Mouse (Mus musculus): ENCODE measurements around the gene Rbfox2. TPM values are rescaled to one million over a fixed set of nuclear protein-coding genes. Genes with fewer than 3 reads are reported as not detected.

Rbfox2 gene
- polyA plus RNA-seq, 2 experiments, result 7.2 to 9.9 TPM

DNA sequence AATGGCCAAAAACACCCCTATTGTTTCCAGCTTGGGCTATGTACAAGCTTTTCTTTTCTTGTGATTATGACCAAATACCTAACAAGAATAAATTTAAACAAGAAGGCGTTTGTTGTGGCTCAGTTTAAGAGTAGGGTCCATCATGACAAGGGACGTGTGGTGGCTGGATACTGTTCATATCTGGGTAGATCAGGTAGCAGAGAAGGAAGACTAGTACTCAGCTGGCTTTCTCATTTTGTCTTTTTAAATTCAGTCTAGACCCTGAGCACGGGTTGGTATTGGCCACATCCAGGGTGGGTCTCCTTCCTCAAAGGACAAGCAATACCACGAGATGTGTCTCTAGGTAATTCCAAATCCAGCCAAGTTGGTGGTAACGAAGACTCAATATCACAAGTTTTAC lies 57.4 kb downstream of the Rbfox2 start:
- H3K4me2 ChIP-seq (ENCODE audit: low read depth), result no peak overlapping the region
- no peak for TF ChIP-seq CTCF (IDR thresholded peaks at IDR 0.05; ENCODE audit: low read depth)
- TF ChIP-seq EP300 (IDR thresholded peaks at IDR 0.05; ENCODE audit: low read depth), result no peak

GRCm38 (mm10) chr15:77245418-77246365 lies 61.1 kb downstream of the Rbfox2 start:
- TF ChIP-seq EP300 (IDR thresholded peaks at IDR 0.05; ENCODE audit: low read depth), result no peak
- TF ChIP-seq CTCF (IDR thresholded peaks at IDR 0.05; ENCODE audit: low read depth), result no peak
- ATAC-seq (ENCODE audit: insufficient read depth) (no peak), DNase-seq (ENCODE audit: low read depth in 3 of 3, low spot score in 3 of 3) (no peak)

More for the DNA sequence above, 57.4 kb downstream of the Rbfox2 start:
- Histone ChIP-seq H3K4me1 (replicated peaks; ENCODE audit: control insufficient read depth in 2 of 2, insufficient read depth in 2 of 2, low read length in 1 of 2) (peaks cover 0 to 8% of the 10 kb centered on the region in 2 experiments; a peak in 2 of 4 replicates), H3K9me3 (ENCODE audit: control insufficient read depth, low read length) (no peaks in the 10 kb centered on the region), H3K36me3 (replicated peaks; ENCODE audit: control insufficient read depth, insufficient read depth, low read depth) (no peaks in the 10 kb centered on the region), H3K9ac (replicated peaks) (no peak overlapping the region), H3K27me3 (ENCODE audit: control insufficient read depth, insufficient read depth, low read length) (no peaks in the 10 kb centered on the region), H3K4me3 (ENCODE audit: insufficient read depth in 1 of 2, low read depth in 2 of 2, low read length in 2 of 2) (no peak overlapping the region), H3K27ac (no peak overlapping the region)
- DNase-seq (ENCODE audit: low read depth in 3 of 3, low spot score in 3 of 3), result no peak
- 54% methylated on average over 5 of the region's 5 CpGs for WGBS (ENCODE audit: insufficient replicate concordance)
- ATAC-seq (ENCODE audit: insufficient read depth), result no peak

GRCm38 (mm10) chr15:77244634-77245033 lies 62.2 kb downstream of the Rbfox2 start:
- no peak for ATAC-seq (ENCODE audit: insufficient read depth)
- no peak overlapping the region for H3K9ac ChIP-seq (replicated peaks)
- TF ChIP-seq EP300 (IDR thresholded peaks at IDR 0.05; ENCODE audit: low read depth), result no peak
- TF ChIP-seq CTCF (IDR thresholded peaks at IDR 0.05; ENCODE audit: low read depth), result no peak
- peaks cover 0 to 13% of the 10 kb centered on the region in 2 experiments; a peak in 2 of 4 replicates for H3K4me1 ChIP-seq (replicated peaks; ENCODE audit: control insufficient read depth in 2 of 2, insufficient read depth in 2 of 2, low read length in 1 of 2)
- 44% methylated on average over 5 of the region's 5 CpGs for WGBS (ENCODE audit: insufficient replicate concordance)
- H3K27me3 ChIP-seq (ENCODE audit: control insufficient read depth, insufficient read depth, low read length), result no peaks in the 10 kb centered on the region
- no peaks in the 10 kb centered on the region for H3K36me3 ChIP-seq (replicated peaks; ENCODE audit: control insufficient read depth, insufficient read depth, low read depth)
- no peak overlapping the region for H3K27ac ChIP-seq
- no peak for DNase-seq (ENCODE audit: low read depth in 3 of 3, low spot score in 3 of 3)
- no peak overlapping the region for H3K4me2 ChIP-seq (ENCODE audit: low read depth)
- no peaks in the 10 kb centered on the region for H3K9me3 ChIP-seq (ENCODE audit: control insufficient read depth, low read length)
- H3K4me3 ChIP-seq (ENCODE audit: insufficient read depth in 1 of 2, low read depth in 2 of 2, low read length in 2 of 2), result no peak overlapping the region

More at GRCm38 (mm10) chr15:77245418-77246365, 61.1 kb downstream of the Rbfox2 start:
- Histone ChIP-seq H3K4me2 (ENCODE audit: low read depth) (no peak overlapping the region), H3K36me3 (replicated peaks; ENCODE audit: control insufficient read depth, insufficient read depth, low read depth) (no peaks in the 10 kb centered on the region), H3K9ac (replicated peaks) (no peak overlapping the region), H3K9me3 (ENCODE audit: control insufficient read depth, low read length) (no peaks in the 10 kb centered on the region), H3K4me1 (replicated peaks; ENCODE audit: control insufficient read depth in 2 of 2, insufficient read depth in 2 of 2, low read length in 1 of 2) (peaks cover 0 to 10% of the 10 kb centered on the region in 2 experiments; a peak in 2 of 4 replicates), H3K27ac (no peak overlapping the region), H3K4me3 (ENCODE audit: insufficient read depth in 1 of 2, low read depth in 2 of 2, low read length in 2 of 2) (no peak overlapping the region), H3K27me3 (ENCODE audit: control insufficient read depth, insufficient read depth, low read length) (no peaks in the 10 kb centered on the region)
- 19% methylated on average over 11 of the region's 11 CpGs for WGBS (ENCODE audit: insufficient replicate concordance)

DNA sequence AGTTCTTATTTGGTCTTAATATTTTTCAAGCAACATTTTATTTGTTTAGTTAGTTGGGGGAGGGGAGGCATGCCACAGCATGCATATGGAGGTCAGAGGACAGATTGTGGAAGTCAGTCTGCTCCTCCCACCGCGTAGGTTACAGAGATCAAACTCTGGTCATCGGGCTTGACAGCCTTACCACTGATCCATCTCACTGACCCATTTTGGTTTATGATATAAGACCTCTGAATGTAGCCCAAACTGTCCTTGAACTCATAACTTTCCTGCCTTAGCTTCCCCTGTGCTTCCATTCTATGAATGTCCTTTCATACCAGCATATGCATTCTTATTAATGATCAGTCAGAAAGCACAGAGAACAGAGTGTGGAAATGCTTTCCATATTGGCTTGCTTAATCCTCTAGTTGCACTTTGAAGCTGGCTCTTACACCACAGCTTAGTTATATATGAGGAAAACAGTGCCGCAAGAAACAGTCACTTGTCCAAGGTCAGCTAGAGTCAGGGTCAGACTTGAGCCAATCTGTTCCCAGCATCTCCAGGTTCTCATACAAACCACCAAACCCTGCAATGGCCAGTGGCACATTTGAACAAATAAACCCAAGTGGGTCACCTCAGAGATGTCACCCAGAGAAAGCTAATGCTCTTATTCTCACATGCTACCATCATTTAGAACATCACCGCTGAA lies 62.8 kb downstream of the Rbfox2 start:
- Histone ChIP-seq H3K9ac (replicated peaks) (no peak overlapping the region), H3K27ac (no peak overlapping the region), H3K4me2 (ENCODE audit: low read depth) (no peak overlapping the region), H3K27me3 (ENCODE audit: control insufficient read depth, insufficient read depth, low read length) (no peaks in the 10 kb centered on the region), H3K4me1 (replicated peaks; ENCODE audit: control insufficient read depth in 2 of 2, insufficient read depth in 2 of 2, low read length in 1 of 2) (peaks cover 0 to 15% of the 10 kb centered on the region in 2 experiments; a peak in 2 of 4 replicates), H3K4me3 (ENCODE audit: insufficient read depth in 1 of 2, low read depth in 2 of 2, low read length in 2 of 2) (no peak overlapping the region), H3K9me3 (ENCODE audit: control insufficient read depth, low read length) (no peaks in the 10 kb centered on the region), H3K36me3 (replicated peaks; ENCODE audit: control insufficient read depth, insufficient read depth, low read depth) (no peaks in the 10 kb centered on the region)
- 59% methylated on average over 5 of the region's 5 CpGs for WGBS (ENCODE audit: insufficient replicate concordance)
- TF ChIP-seq EP300 (IDR thresholded peaks at IDR 0.05; ENCODE audit: low read depth) (no peak), CTCF (IDR thresholded peaks at IDR 0.05; ENCODE audit: low read depth) (no peak)
- ATAC-seq (ENCODE audit: insufficient read depth) (0 out of 2 replicates have a peak, but pooled peaks have one; percentile 35), DNase-seq (ENCODE audit: low read depth in 3 of 3, low spot score in 3 of 3) (no peak)

DNA sequence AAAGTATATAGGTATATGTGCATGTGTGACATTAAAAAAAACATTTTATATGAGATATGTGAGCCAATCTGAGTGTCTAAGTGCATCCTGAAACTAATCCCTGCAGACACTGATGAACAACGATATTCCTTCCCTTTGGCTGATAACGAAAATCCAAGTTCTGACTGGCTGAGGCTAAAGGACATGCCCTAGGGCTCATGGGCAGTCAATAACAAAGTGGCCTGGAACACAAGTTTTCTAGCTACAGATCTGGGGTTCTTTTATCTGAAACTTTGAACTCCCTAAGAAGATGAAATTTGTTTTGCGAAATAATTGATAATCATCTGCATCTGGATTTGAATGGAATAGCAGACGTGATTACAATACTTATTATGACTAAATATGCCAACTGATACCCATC lies 66.2 kb downstream of the Rbfox2 start:
- ATAC-seq (ENCODE audit: insufficient read depth), result no peak
- Histone ChIP-seq H3K4me1 (replicated peaks; ENCODE audit: control insufficient read depth in 2 of 2, insufficient read depth in 2 of 2, low read length in 1 of 2) (peaks cover 0 to 19% of the 10 kb centered on the region in 2 experiments; a peak in 2 of 4 replicates), H3K36me3 (replicated peaks; ENCODE audit: control insufficient read depth, insufficient read depth, low read depth) (no peaks in the 10 kb centered on the region), H3K27ac (no peak overlapping the region), H3K27me3 (ENCODE audit: control insufficient read depth, insufficient read depth, low read length) (no peaks in the 10 kb centered on the region), H3K4me2 (ENCODE audit: low read depth) (no peak overlapping the region), H3K9me3 (ENCODE audit: control insufficient read depth, low read length) (no peaks in the 10 kb centered on the region), H3K4me3 (ENCODE audit: insufficient read depth in 1 of 2, low read depth in 2 of 2, low read length in 2 of 2) (no peak overlapping the region), H3K9ac (replicated peaks) (no peak overlapping the region)
- WGBS (ENCODE audit: insufficient replicate concordance), result 60% methylated on average over 4 of the region's 4 CpGs
- TF ChIP-seq EP300 (IDR thresholded peaks at IDR 0.05; ENCODE audit: low read depth), result no peak
- TF ChIP-seq CTCF (IDR thresholded peaks at IDR 0.05; ENCODE audit: low read depth), result no peak
- DNase-seq (ENCODE audit: low read depth in 3 of 3, low spot score in 3 of 3), result no peak

All from liver, embryonic 14.5 days (tissue).